ENCODE assay signal across 22 mouse cellular contexts in the genomic region with DNA sequence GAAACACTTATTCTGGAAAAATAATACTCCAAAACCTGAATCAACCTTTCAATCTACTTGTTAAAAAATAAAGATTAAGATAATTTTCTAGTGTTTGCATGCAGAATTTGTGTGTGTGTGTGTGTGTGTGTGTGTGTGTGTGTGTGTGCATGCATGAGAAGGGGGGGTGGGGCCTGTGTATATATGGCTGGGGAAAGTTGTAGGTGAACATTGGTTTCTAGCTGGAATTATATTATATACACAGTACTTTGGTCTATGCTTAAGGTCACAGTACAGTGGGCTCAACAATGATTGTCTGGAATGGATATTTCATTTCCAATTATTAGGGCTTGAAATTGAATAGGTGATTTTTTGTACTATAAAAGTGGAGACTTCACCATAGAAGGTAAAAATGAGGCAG.
"Had no signal": no experiment of that assay in that cellular context is flagged by ENCODE, and none has a peak within 500 bp of the region (broad histone marks: within the 10 kb centered on the region; RNA-seq: fewer than 3 reads in every experiment).

No protein-coding gene starts in this region.

- H3K4me2 ChIP-seq: liver, embryonic 13.5 days; liver, embryonic 15.5 days; lung, embryonic 14.5 days; midbrain, embryonic 11.5 days; midbrain, embryonic 13.5 days; midbrain, embryonic 15.5 days; neural tube, embryonic 13.5 days; neural tube, embryonic 15.5 days had no signal

- H3K27me3 ChIP-seq: liver, embryonic 13.5 days; liver, embryonic 15.5 days; megakaryocyte, embryonic 14.5 days; midbrain, embryonic 13.5 days; midbrain, embryonic 15.5 days; neural tube, embryonic 13.5 days; neural tube, embryonic 15.5 days had no signal

- H3K27ac ChIP-seq: liver, embryonic 13.5 days; liver, embryonic 15.5 days; macrophage; midbrain, embryonic 13.5 days; midbrain, embryonic 15.5 days; neural tube, embryonic 13.5 days; neural tube, embryonic 15.5 days had no signal

- ATAC-seq: liver, postnatal 0 days; midbrain, embryonic 13.5 days; midbrain, embryonic 15.5 days had no signal

- DNase-seq: liver, embryonic 13.5 days; liver, postnatal 0 days; lung, postnatal 10 days; lung, postnatal 36 days; retina, postnatal 1 day; right cerebral cortex, adult 18-20 months; right cerebral cortex, postnatal 25 days; right cerebral cortex, postnatal 4 days; spleen, adult 18-20 months; thymus, adult 18-20 months; thymus, postnatal 14 days; thymus, postnatal 36 days had no signal

- H3K9me3 ChIP-seq: liver, embryonic 13.5 days; liver, embryonic 15.5 days; megakaryocyte, embryonic 14.5 days; midbrain, embryonic 13.5 days; midbrain, embryonic 15.5 days; neural tube, embryonic 13.5 days; neural tube, embryonic 15.5 days had no signal

- H3K4me1 ChIP-seq: liver, embryonic 13.5 days; liver, embryonic 15.5 days; megakaryocyte, embryonic 14.5 days; midbrain, embryonic 13.5 days; midbrain, embryonic 15.5 days; neural tube, embryonic 13.5 days; neural tube, embryonic 15.5 days had no signal

- H3K9ac ChIP-seq: liver, embryonic 13.5 days; liver, embryonic 15.5 days; liver, postnatal 0 days; lung, embryonic 14.5 days; midbrain, embryonic 13.5 days; midbrain, embryonic 15.5 days; neural tube, embryonic 13.5 days; neural tube, embryonic 15.5 days had no signal

- H3K4me3 ChIP-seq: liver, embryonic 13.5 days; liver, embryonic 15.5 days; megakaryocyte, embryonic 14.5 days; midbrain, embryonic 13.5 days; midbrain, embryonic 15.5 days; myocyte; neural tube, embryonic 13.5 days; neural tube, embryonic 15.5 days had no signal

- H3K36me3 ChIP-seq: liver, embryonic 13.5 days; liver, embryonic 15.5 days; midbrain, embryonic 13.5 days; midbrain, embryonic 15.5 days; neural tube, embryonic 13.5 days; neural tube, embryonic 15.5 days had no signal
